Mouse (Mus musculus) gastrocnemius, adult 18-20 months (tissue): Measurements from ENCODE around the gene Tnrc6c. TPM values are rescaled to one million over a fixed set of nuclear protein-coding genes. Genes with fewer than 3 reads are reported as not detected.

Experiments used
- DNase-seq: peaks from one replicate; pipeline ENCODE4 v3.0.0; 2021; ENCODE audit warnings: low spot score
- total RNA-seq, 2 experiments: library from RNA; stranded (reverse); gene quantifications; 2 replicates each; pipeline ENCODE4 v1.2.3; 2021

Tnrc6c gene
- total RNA-seq, 2 experiments from 2014 or later: 20.2 to 20.5 TPM

GRCm38 (mm10) chr11:117638386-117638785 is 15.7 kb upstream of the Tnrc6c start:
- no peak for DNase-seq

- DNase-seq: no peak
These were observed 15.3 kb upstream of the Tnrc6c start for GRCm38 (mm10) chr11:117638809-117639208.

GRCm38 (mm10) chr11:117639331-117639970 is 14.6 kb upstream of the Tnrc6c start:
- DNase-seq: no peak

GRCm38 (mm10) chr11:117642181-117642580 is 11.9 kb upstream of the Tnrc6c start:
- DNase-seq: no peak

GRCm38 (mm10) chr11:117643240-117643639 is 10.8 kb upstream of the Tnrc6c start:
- no peak for DNase-seq

- peak; percentile 90 for DNase-seq
These were observed 7.3 kb upstream of the Tnrc6c start for GRCm38 (mm10) chr11:117646786-117647185.

GRCm38 (mm10) chr11:117648005-117648404 is 6.1 kb upstream of the Tnrc6c start:
- DNase-seq: no peak

GRCm38 (mm10) chr11:117650721-117651644 is 3.1 kb upstream of the Tnrc6c start:
- DNase-seq: no peak

- DNase-seq: no peak
These were observed 1.2 kb upstream of the Tnrc6c start for GRCm38 (mm10) chr11:117652907-117653306.

- peak; percentile 100 for DNase-seq
These were observed 363 bp downstream of the Tnrc6c start for GRCm38 (mm10) chr11:117654380-117654924.

GRCm38 (mm10) chr11:117654934-117655291 is 824 bp downstream of the Tnrc6c start:
- no peak for DNase-seq

GRCm38 (mm10) chr11:117655292-117656076 is 1.4 kb downstream of the Tnrc6c start:
- DNase-seq: peak; percentile 30

- DNase-seq: no peak
These were observed 1.9 kb downstream of the Tnrc6c start for GRCm38 (mm10) chr11:117656077-117656401.

- DNase-seq: no peak
These were observed 4.9 kb downstream of the Tnrc6c start for GRCm38 (mm10) chr11:117658974-117659373.

- no peak for DNase-seq
These were observed 9.1 kb downstream of the Tnrc6c start for GRCm38 (mm10) chr11:117663036-117663809.

- DNase-seq: no peak
These were observed 9.7 kb downstream of the Tnrc6c start for GRCm38 (mm10) chr11:117663810-117664139.

- DNase-seq: no peak
These were observed 11.1 kb downstream of the Tnrc6c start for GRCm38 (mm10) chr11:117665189-117665588.

- no peak for DNase-seq
These were observed 12.5 kb downstream of the Tnrc6c start for GRCm38 (mm10) chr11:117666563-117666962.

- DNase-seq: no peak
These were observed 13.1 kb downstream of the Tnrc6c start for GRCm38 (mm10) chr11:117667152-117667551.

- DNase-seq: no peak
These were observed 13.7 kb downstream of the Tnrc6c start for GRCm38 (mm10) chr11:117667825-117668224.

- no peak for DNase-seq
These were observed 17.5 kb downstream of the Tnrc6c start for GRCm38 (mm10) chr11:117671626-117672025.
